Mouse (Mus musculus) T-cell, adult 2 months (primary cell): ENCODE results near the gene Ptpn14.

ENCODE experiments used
- DNase-seq: peaks from one replicate; pipeline ENCODE4 v3.0.0; 2022; ENCODE audit warnings: low spot score

The Ptpn14 gene

GRCm38 (mm10) chr1:189868036-189868435 lies 140.0 kb downstream of the Ptpn14 start:
- no peak for DNase-seq

DNA sequence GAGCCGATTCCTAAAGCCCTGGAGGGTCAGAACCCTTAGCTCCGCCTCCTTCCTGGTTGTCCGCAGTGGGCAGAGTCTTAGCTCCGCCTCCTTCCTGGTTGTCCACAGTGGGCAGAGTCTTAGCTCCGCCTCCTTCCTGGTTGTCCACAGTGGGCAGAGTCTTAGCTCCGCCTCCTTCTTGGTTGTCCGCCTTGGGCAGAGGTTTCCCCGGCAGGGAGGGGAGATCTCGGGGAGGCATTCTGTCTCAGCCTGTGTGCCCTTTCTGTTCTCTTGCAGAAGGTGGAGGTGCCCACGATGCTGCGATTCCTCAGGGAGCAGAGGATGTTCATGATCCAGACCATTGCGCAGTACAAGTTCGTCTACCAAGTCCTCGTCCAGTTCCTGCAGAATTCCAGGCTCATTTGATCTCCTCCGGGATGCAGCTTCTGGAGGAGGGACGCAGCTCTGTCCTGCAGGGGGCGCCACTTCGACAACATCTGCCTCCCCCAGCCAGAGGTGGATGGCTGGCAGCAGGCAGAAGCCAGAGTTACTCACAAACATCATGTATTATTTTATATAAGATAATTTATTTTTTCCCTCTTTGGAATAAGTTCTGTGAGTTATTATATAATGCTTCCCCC lies 141.7 kb downstream of the Ptpn14 start:
- DNase-seq = no peak

- no peak for DNase-seq
Observed at GRCm38 (mm10) chr1:189870539-189870938, 142.5 kb downstream of the Ptpn14 start.

- DNase-seq = no peak
Observed at GRCm38 (mm10) chr1:189871625-189872024, 143.6 kb downstream of the Ptpn14 start.

DNA sequence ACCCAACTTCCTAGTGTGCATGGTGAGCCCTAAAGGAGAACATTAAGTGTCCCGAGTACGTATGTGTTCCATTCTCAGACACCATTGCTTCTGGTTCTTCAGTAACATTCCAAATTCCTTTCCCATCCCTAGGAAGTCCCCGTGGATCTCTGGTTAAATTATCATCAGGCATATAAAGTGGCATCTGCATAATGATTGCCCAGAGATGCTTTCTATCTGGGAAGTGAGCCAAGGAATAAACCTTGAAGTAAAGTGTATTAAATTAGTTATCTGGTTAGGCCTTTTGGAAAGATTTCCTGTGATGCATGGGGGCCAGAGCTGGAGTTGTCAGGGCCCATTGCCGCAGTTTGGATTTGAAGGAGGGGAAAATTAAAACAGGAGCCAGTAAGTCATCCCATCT lies 144.0 kb downstream of the Ptpn14 start:
- DNase-seq = no peak

GRCm38 (mm10) chr1:189873591-189873990 lies 145.5 kb downstream of the Ptpn14 start:
- DNase-seq = no peak

- no peak for DNase-seq
Observed at GRCm38 (mm10) chr1:189875439-189875861, 147.4 kb downstream of the Ptpn14 start.

- DNase-seq = no peak
Observed at GRCm38 (mm10) chr1:189876162-189876561, 148.1 kb downstream of the Ptpn14 start.

DNA sequence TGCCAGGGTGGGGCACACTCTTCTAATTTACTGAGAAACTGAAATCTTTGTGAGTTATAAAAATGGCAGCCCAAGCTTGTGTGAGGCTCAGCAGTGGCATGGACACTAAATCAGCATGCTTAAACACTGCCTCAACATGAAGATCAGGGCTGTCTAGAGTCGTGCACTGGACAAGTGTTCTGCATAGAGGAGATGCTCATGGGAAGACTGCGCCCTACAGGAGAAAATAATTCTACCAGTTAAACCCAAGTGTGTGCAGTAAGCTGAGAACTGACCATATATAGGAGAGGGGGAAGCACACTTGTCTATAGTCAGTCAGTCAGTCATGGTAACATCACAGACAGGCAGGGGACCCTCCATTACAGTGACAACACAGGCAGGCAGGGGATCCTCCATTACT lies 151.1 kb downstream of the Ptpn14 start:
- DNase-seq = no peak

DNA sequence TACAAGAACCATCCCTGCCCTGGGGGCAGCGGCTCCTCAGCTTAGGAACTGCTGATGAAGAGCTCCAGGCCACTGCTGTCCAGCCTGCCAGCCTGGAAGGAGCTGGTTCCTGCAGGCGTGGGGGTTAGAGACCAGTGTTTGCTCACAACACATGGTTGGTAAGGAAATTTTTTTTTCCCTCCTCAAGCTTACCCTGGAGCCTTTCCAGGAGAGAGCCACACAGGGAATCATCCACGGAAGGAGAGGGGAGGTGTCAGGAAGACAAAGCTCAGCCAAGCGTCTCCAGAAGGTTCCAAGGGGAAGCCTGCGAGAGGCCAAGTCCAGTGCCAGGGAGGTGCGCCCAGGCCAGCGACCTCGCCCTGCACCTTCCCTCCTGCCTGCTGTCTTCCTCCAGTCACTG lies 151.9 kb downstream of the Ptpn14 start:
- no peak for DNase-seq

GRCm38 (mm10) chr1:189880745-189881144 lies 152.7 kb downstream of the Ptpn14 start:
- no peak for DNase-seq

- DNase-seq = peak; percentile 15
Observed at GRCm38 (mm10) chr1:189882886-189883285, 154.8 kb downstream of the Ptpn14 start.

DNA sequence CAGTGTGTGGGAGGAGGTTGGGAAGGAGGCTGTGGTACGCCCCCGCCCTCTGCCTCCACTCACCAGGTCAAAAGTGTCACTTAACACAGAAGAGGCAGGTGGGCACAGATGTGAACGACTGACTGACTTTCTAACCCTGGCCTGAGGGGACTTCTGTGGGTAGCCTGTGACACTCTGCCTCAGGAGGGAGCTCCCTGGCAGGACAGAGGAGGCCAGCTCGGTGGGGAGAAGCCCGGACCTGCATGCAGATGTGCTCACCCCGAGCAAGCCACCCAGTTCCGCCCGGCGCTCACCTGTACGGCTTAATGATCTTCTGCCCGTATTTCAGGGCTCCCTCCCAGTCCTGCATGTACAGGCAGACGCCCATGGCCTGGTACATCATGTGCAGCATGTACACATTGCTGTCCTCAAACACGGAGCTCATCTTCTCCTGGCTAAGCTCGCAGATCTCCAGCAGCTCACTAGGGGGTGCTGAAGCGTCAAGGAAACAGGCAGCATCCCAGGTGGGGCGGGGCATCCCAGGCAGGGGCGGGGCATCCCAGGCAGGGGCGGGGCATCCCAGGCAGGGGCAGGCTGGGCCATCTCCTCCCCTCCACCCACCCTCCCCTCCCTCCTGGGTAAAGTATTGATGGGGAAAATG lies 155.6 kb downstream of the Ptpn14 start:
- no peak for DNase-seq

GRCm38 (mm10) chr1:189884951-189885350 lies 156.9 kb downstream of the Ptpn14 start:
- DNase-seq = no peak

DNA sequence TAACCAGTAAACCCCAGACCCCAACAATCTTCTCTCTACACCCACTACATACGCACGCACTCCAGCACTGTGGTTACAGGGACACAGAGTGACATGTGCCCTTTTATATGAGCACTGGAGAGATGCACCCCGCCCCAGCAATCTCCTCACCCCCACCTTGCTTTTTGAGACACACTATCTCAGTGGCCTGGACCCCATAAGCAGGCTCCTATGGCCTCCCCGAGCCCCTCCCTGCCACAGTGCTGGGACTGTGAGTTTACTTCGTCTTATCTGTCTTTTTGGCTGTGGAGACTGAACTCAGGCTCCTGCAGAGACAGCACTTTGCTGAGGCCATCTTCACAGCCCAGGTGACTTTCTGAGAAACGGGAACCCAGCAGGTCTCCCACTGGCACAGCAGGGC lies 157.9 kb downstream of the Ptpn14 start:
- no peak for DNase-seq

GRCm38 (mm10) chr1:189887518-189887917 lies 159.4 kb downstream of the Ptpn14 start:
- no peak for DNase-seq

DNA sequence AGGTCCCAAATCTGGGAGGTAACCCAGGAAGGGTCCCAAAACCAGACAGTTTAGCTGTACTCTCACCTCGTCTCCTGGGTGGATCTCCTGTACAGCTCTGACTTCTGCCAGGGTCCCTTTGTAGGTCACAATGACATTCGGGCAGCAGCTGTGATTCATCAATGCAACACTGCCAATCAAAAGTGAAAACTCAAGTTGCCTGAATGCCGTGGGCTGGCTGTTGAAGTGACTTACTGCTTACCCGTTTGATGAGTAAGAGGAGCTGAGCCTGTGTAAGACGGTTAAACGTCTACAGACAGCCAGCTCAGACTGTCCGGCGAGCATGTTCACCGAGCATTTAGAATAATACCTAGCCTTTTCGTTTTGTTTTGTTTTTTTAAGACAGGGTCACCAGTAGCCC lies 160.7 kb downstream of the Ptpn14 start:
- DNase-seq = no peak

DNA sequence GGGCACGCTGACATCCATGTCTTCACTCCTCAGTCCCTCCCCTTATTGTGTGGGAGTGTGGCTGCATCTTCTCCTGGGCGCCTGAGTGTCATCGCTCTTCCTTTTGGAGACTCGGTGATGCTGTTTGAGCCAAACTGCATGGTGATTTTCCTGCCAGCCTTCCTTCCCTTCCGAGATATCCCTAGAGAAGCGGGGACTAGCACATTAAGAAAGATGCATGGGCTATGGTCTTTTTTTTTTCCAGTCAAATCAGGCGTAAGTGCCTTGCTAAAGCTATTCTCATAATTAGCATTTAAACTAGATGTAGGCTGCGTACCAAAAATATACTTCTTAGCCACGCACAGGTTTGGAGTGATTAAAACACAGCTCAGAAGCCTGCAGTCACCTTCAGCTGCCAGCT lies 166.1 kb downstream of the Ptpn14 start:
- DNase-seq = no peak

GRCm38 (mm10) chr1:189897861-189898260 lies 169.8 kb downstream of the Ptpn14 start:
- DNase-seq = no peak

- DNase-seq = no peak
Observed at GRCm38 (mm10) chr1:189898708-189899107, 170.6 kb downstream of the Ptpn14 start.

DNA sequence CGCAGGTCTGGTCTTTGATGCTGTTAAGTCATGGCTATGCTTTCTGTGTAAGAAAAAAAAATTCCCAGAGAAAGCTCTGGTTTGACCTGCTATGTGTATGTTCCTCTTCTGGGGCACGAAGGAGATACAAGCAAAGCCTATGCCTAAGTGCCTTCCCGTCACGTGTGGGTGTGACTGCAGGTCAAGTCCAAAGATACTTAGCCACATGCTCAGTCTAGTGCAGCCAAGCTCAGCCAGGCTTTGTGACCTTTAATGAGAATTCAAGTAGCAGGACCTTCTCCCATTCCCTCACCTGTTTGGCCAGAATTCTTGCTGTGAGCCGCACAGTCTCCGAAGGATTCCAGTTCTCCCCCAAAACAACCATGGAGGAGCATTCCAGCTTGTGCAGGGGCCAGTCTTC lies 171.5 kb downstream of the Ptpn14 start:
- no peak for DNase-seq

DNA sequence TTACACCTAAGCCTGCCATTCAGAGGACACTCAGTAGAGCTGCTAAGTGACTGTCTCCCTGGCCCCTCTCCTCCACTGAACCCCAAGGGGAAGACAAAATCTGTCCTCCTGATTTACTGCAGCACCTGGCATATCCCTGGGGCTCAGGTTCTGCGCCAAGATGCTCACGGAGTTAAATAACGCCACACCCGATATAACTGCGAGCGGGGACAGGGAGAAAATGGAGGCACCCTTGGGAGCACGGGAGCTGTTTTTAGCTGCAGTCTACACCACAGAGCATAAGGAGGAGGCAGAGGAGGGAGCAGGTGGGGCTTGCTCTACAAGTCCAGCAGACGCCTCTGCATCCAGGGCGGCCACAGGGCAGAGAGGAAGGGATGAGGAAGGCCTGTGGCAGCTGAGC lies 174.3 kb downstream of the Ptpn14 start:
- no peak for DNase-seq

DNA sequence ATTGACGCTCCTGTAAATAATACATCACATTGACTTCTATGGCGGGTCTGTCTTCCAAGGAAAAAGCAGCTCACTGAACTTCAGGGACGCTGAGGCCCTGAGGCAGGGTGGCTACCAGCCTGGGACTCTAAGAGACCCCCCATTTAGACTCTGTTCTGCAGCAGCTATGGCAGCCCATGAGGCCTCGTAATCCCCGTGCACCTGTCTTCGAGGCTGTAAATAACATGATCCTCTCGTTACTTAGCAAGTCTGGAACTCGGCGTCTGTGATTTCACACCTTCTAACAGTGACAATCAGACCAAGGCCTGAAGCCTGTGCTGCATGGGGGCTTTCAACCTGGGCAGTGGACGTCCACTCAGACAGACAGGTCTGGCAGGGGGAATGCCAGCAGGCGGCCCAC lies 175.1 kb downstream of the Ptpn14 start:
- no peak for DNase-seq

DNA sequence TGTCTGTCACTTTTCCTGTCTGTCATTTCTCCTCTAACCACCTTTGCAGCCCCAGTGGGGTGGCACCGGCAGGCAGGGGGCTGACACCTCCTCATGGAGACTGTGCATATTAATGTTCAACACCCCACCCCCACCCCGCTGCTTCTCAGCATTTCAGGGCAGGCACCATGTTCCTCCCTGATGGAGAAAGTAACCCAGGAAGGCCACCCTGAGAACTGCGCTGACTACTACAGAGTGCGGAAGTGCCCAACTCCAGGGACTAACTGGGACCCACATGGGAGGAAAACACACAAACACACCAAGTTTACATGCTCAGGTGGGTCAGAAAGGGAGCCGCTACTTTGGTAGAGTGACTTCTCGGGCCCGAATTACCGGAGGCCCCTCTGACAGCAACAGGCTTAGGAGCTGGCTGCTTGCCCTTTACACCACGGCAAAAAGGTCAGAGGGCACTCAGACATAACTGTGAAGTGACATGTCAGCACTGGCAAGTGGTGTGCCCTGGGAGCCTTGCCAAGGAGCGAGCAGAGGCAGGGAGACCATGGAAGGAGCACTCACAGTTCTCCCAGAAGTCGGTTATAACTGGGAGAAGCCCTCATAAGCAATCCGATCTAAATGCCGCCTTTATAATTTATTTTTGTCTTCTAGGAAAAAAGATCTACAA lies 182.7 kb downstream of the Ptpn14 start:
- DNase-seq = no peak
